Mouse (Mus musculus): ENCODE measurements at regions not wholly inside any gene's neighbourhood (a gene's known extent, or its start where the extent isn't known, plus 50 kb on each side); places are given as distances from the start of the nearest gene placed in this dataset.

DNA sequence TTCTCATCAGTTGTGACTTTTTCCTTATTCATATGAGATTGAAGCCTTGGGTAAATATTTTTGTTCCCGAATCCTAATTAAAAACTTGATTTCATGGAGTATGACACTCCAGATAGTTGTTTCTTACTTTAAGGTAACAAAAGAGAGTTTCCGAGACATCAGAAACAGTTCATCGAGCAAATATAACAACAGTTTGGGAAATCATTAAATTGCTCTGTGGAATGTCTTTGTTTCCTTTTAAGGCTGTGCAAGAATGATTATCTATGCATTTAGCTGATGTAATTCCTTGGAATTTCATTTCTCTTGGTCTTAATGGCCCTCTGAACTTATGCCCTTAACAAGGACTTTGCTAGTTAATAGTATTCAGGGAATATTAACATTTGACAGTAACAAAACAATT, 787.6 kb downstream of the Vgll3 start:
- TF ChIP-seq CTCF (IDR thresholded peaks at IDR 0.05; ENCODE audit: borderline replicate concordance, extremely low read depth, insufficient read depth, insufficient read length) (no peak), POLR2A (IDR thresholded peaks at IDR 0.05; ENCODE audit: borderline replicate concordance, extremely low read depth, insufficient read depth, insufficient read length, poor library complexity, severe bottlenecking) (no peak)

Measured in brain, embryonic 14.5 days (tissue).